Mouse (Mus musculus) midbrain, embryonic 13.5 days (tissue): ENCODE measurements around the gene 1110051M20Rik. TPM values are rescaled to one million over a fixed set of nuclear protein-coding genes. Genes with fewer than 3 reads are reported as not detected.

Source experiments
- ATAC-seq: fragments of 200-750 bp; cut with Nextera tagmentation; 2 replicates; pipeline ENCODE4 v1.8.0; 2017; ENCODE audit warnings: mild to moderate bottlenecking, moderate TSS enrichment, moderate library complexity
- H3K27ac ChIP-seq: fragments of 300-500 bp; sonication (generic); 2 replicates; pipeline ENCODE4 v1.5.1; 2015; ENCODE audit warnings: inconsistent platforms, mild to moderate bottlenecking, moderate library complexity
- H3K27me3 ChIP-seq: fragments of 300-500 bp; sonication (generic); 2 replicates; pipeline ENCODE4 v1.6.1; 2015; ENCODE audit warnings: mild to moderate bottlenecking, inconsistent platforms
- H3K36me3 ChIP-seq: fragments of 300-500 bp; sonication (generic); 2 replicates; pipeline ENCODE4 v1.6.1; 2015; ENCODE audit warnings: mild to moderate bottlenecking, inconsistent platforms
- H3K4me1 ChIP-seq: fragments of 300-500 bp; sonication (generic); replicated peaks from 2 replicates; pipeline ENCODE4 v1.6.1; 2015; ENCODE audit warnings: inconsistent platforms
- H3K4me2 ChIP-seq: fragments of 300-500 bp; sonication (generic); replicated peaks from 2 replicates; pipeline ENCODE4 v1.6.1; 2015; ENCODE audit warnings: moderate library complexity, mild to moderate bottlenecking, inconsistent platforms
- H3K4me3 ChIP-seq: fragments of 300-500 bp; sonication (generic); replicated peaks from 2 replicates; pipeline ENCODE4 v1.5.1; 2015; ENCODE audit warnings: mild to moderate bottlenecking, inconsistent platforms
- H3K9ac ChIP-seq: fragments of 300-500 bp; sonication (generic); replicated peaks from 2 replicates; pipeline ENCODE4 v1.6.1; 2015; ENCODE audit warnings: mild to moderate bottlenecking, inconsistent platforms
- H3K9me3 ChIP-seq: fragments of 300-500 bp; sonication (generic); 2 replicates; pipeline ENCODE4 v1.6.1; 2016; ENCODE audit warnings: mild to moderate bottlenecking, inconsistent platforms
- WGBS: fragments of 180-500 bp; shearing (Covaris S2); methylation state at CpG from one replicate; pipeline ENCODE4 v1.1.7; 2015; 5-methylcytosine and 5-hydroxymethylcytosine counted together
- polyA plus RNA-seq: library from polyadenylated mRNA; unstranded; fragments of >200 nt; fragmentation: Nextera tagmentation; extraction: Ambion mirVana; gene quantifications from 2 replicates; pipeline ENCODE4 v1.2.1, GENCODE M21; 2015

1110051M20Rik gene
- polyA plus RNA-seq, 1 experiment from 2014 or later: 147 TPM

- 52% methylated on average over 5 of the region's 5 CpGs for WGBS
- no peak overlapping the region for H3K4me3 ChIP-seq
- 0 out of 2 replicates have a peak overlapping the region, but pooled peaks have one; percentile 30 for H3K27ac ChIP-seq
- H3K36me3 ChIP-seq: 0 out of 2 replicates have a peak, but pooled peaks cover 3% of the 10 kb centered on the region
- H3K9ac ChIP-seq: no peak overlapping the region
- no peak overlapping the region for H3K4me2 ChIP-seq
- H3K9me3 ChIP-seq: no peaks in the 10 kb centered on the region
- no peaks in the 10 kb centered on the region for H3K27me3 ChIP-seq
- ATAC-seq: no peak
- H3K4me1 ChIP-seq: peaks cover 14% of the 10 kb centered on the region
Observed at GRCm38 (mm10) chr2:91437116-91437815, 7.2 kb downstream of the 1110051M20Rik start.

GRCm38 (mm10) chr2:91436713-91437112 is 7.8 kb downstream of the 1110051M20Rik start:
- Histone ChIP-seq H3K27ac (0 out of 2 replicates have a peak overlapping the region, but pooled peaks have one; percentile 30), H3K4me2 (no peak overlapping the region), H3K9me3 (no peaks in the 10 kb centered on the region), H3K4me1 (peaks cover 14% of the 10 kb centered on the region), H3K36me3 (0 out of 2 replicates have a peak, but pooled peaks cover 3% of the 10 kb centered on the region), H3K27me3 (no peaks in the 10 kb centered on the region), H3K9ac (no peak overlapping the region), H3K4me3 (no peak overlapping the region)
- ATAC-seq: no peak
- WGBS: 62% methylated on average over 8 of the region's 8 CpGs

GRCm38 (mm10) chr2:91430600-91430919 is 13.9 kb downstream of the 1110051M20Rik start:
- Histone ChIP-seq H3K4me1 (peaks cover 34% of the 10 kb centered on the region), H3K9ac (0 out of 2 replicates have a peak overlapping the region, but pooled peaks have one; percentile 2), H3K27ac (peak overlapping the region; percentile 78), H3K4me2 (peak overlapping the region; percentile 35), H3K36me3 (0 out of 2 replicates have a peak, but pooled peaks cover 5% of the 10 kb centered on the region), H3K27me3 (no peaks in the 10 kb centered on the region), H3K4me3 (0 out of 2 replicates have a peak overlapping the region, but pooled peaks have one; percentile 0), H3K9me3 (no peaks in the 10 kb centered on the region)
- ATAC-seq: peak; percentile 94
- 5% methylated on average over 6 of the region's 6 CpGs for WGBS

DNA sequence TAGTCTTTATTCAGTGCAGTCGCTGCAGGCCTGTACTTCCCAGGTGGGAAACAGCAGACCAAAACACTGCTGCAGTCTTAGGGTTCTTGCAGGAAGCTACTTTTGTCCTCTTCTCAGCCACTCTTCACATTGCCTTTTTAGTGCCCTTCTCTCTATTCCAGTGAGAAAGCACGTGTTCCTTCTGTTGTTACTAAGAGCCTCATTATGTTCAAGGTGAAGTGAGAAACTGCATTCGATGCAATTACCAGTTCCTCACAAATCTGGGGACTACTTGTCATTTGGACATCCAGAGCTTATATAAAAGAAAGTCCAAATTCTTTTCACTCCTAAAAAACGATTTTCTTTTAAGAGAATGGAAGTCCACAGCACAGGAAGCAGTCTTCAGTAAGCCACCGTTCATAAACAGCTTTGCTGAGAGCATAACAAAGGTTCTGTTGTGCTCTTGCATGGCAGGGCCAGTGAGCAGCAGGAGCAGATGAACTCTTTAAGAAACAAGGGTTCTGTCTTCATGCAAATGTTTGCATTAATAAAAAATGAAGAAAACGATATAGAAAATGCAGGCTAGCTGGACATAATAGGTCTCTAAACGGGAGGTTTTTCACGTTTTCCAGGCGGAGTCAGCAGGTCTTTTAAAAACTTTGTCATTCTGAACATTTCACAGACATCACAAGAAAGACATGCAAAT is 14.4 kb downstream of the 1110051M20Rik start:
- H3K9ac ChIP-seq: peak overlapping the region; percentile 2; the same call in 1 of the 2 replicates
- peak overlapping the region; percentile 35 for H3K4me2 ChIP-seq
- H3K9me3 ChIP-seq: no peaks in the 10 kb centered on the region
- no peaks in the 10 kb centered on the region for H3K27me3 ChIP-seq
- H3K4me1 ChIP-seq: peaks cover 34% of the 10 kb centered on the region
- 4% methylated on average over 9 of the region's 9 CpGs for WGBS
- H3K36me3 ChIP-seq: 0 out of 2 replicates have a peak, but pooled peaks cover 5% of the 10 kb centered on the region
- H3K4me3 ChIP-seq: 0 out of 2 replicates have a peak overlapping the region, but pooled peaks have one; percentile 0
- ATAC-seq: peak; percentile 90
- peak overlapping the region; percentile 78 for H3K27ac ChIP-seq

GRCm38 (mm10) chr2:91429146-91429545 is 15.4 kb downstream of the 1110051M20Rik start:
- no peaks in the 10 kb centered on the region for H3K27me3 ChIP-seq
- no peak overlapping the region for H3K4me2 ChIP-seq
- no peak for ATAC-seq
- no peaks in the 10 kb centered on the region for H3K9me3 ChIP-seq
- no peak overlapping the region for H3K4me3 ChIP-seq
- 70% methylated on average over 3 of the region's 3 CpGs for WGBS
- H3K36me3 ChIP-seq: 0 out of 2 replicates have a peak, but pooled peaks cover 2% of the 10 kb centered on the region
- H3K4me1 ChIP-seq: peaks cover 34% of the 10 kb centered on the region
- H3K9ac ChIP-seq: no peak overlapping the region
- peak overlapping the region; percentile 78 for H3K27ac ChIP-seq

DNA sequence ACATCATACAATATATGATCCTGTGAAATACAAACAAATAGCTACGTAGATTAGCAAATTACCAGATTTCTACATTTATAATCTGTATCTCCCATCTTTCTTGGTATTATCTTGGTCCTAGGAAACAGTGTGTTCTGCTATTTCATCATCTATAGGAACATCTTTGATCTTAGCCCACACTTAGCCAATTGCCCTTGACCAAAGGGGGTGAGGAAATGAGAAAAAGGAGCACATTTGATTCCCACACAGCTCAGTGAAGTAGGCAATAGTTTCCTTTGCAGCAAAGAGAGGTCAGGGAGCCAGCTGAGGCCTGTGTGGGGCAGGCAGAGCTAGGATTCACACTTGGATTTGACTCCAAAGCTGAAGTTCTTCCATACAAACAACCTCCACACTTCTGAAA is 18.2 kb downstream of the 1110051M20Rik start:
- peaks cover 32% of the 10 kb centered on the region for H3K4me1 ChIP-seq
- H3K36me3 ChIP-seq: peaks cover 10% of the 10 kb centered on the region
- ATAC-seq: no peak
- H3K4me3 ChIP-seq: no peak overlapping the region
- H3K27me3 ChIP-seq: no peaks in the 10 kb centered on the region
- no peak overlapping the region for H3K4me2 ChIP-seq
- 92% methylated on average over 1 of the region's 1 CpGs for WGBS
- H3K9me3 ChIP-seq: no peaks in the 10 kb centered on the region
- no peak overlapping the region for H3K9ac ChIP-seq
- no peak overlapping the region for H3K27ac ChIP-seq

GRCm38 (mm10) chr2:91424061-91424720 is 20.3 kb downstream of the 1110051M20Rik start:
- Histone ChIP-seq H3K4me2 (no peak overlapping the region), H3K4me1 (peaks cover 11% of the 10 kb centered on the region), H3K36me3 (peaks cover 26% of the 10 kb centered on the region), H3K9me3 (no peaks in the 10 kb centered on the region), H3K27me3 (no peaks in the 10 kb centered on the region), H3K4me3 (no peak overlapping the region), H3K9ac (no peak overlapping the region), H3K27ac (no peak overlapping the region)
- ATAC-seq: no peak
- WGBS: 84% methylated on average over 7 of the region's 7 CpGs

DNA sequence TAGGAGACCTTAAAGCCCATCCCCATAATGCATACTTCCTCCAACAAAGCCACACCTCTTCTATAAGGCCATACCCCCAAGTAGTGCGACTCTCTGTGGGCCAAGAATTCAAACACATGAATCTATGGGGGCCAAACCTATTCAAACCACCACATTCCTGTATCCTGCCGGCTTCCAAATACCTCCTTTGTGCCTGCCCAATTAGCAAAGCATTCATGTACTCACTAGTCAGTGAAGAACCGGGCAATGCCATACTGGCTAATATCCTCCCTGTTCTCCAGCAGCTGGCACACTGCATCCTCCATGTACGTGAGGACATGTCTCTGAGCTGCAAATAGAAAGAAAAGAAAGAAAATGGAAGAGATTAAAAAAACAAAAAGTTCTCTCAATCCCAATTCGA is 22.9 kb downstream of the 1110051M20Rik start:
- Histone ChIP-seq H3K9me3 (no peaks in the 10 kb centered on the region), H3K27ac (no peak overlapping the region), H3K9ac (no peak overlapping the region), H3K4me1 (peaks cover 6% of the 10 kb centered on the region), H3K27me3 (no peaks in the 10 kb centered on the region), H3K4me3 (no peak overlapping the region), H3K4me2 (no peak overlapping the region), H3K36me3 (peaks cover 26% of the 10 kb centered on the region)
- ATAC-seq: no peak
- 72% methylated on average over 5 of the region's 5 CpGs for WGBS

DNA sequence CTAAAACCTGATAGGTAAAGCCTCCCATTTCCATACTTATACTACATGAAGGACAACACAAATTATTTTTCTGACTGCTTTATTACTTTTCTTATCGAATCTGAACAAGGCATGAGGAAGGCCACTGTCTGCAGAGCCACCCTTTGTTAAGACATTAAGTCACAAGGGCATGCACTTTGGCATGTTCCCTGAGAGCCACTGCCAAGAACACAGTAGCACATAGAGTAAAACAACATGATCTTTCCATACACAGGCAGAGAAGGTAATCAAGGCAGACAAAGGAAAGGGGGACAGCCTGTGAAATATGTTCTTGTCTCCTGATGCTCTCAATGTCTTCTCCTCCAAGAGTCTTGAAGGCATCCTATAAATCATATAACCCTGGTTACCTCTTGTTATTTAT is 30.7 kb downstream of the 1110051M20Rik start:
- Histone ChIP-seq H3K9me3 (no peaks in the 10 kb centered on the region), H3K27ac (no peak overlapping the region), H3K4me2 (no peak overlapping the region), H3K9ac (no peak overlapping the region), H3K4me1 (peaks cover 11% of the 10 kb centered on the region), H3K4me3 (no peak overlapping the region), H3K36me3 (no peaks in the 10 kb centered on the region), H3K27me3 (no peaks in the 10 kb centered on the region)
- ATAC-seq: no peak
- 88% methylated on average over 1 of the region's 1 CpGs for WGBS

- no peak for ATAC-seq
- Histone ChIP-seq H3K27me3 (no peaks in the 10 kb centered on the region), H3K4me2 (no peak overlapping the region), H3K4me1 (peaks cover 11% of the 10 kb centered on the region), H3K27ac (no peak overlapping the region), H3K9me3 (no peaks in the 10 kb centered on the region), H3K9ac (no peak overlapping the region), H3K4me3 (no peak overlapping the region), H3K36me3 (no peaks in the 10 kb centered on the region)
- WGBS: 69% methylated on average over 5 of the region's 5 CpGs
Observed at GRCm38 (mm10) chr2:91412361-91412760, 32.1 kb downstream of the 1110051M20Rik start.

DNA sequence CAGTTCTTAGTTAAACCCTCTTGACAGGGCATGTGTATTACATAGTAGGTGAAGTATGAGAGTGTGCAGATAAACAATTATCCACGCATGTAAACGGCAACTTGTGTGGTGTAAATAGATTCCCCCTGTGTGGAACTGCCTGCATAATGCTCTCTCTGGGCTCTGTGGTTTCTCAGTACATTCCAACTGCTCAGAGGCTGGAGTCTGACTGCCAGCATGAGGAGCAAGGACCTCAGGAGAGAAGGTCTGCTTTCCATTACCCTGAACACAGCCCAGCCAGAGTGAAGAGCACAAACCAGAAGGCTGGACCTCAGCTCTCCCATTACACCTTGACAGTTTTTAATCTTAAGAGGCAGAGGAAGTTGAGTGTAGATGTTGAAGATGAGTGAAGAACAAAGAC is 33.0 kb downstream of the 1110051M20Rik start:
- Histone ChIP-seq H3K36me3 (no peaks in the 10 kb centered on the region), H3K27me3 (no peaks in the 10 kb centered on the region), H3K9me3 (no peaks in the 10 kb centered on the region), H3K4me1 (peaks cover 11% of the 10 kb centered on the region), H3K9ac (no peak overlapping the region), H3K4me3 (no peak overlapping the region), H3K27ac (no peak overlapping the region), H3K4me2 (no peak overlapping the region)
- ATAC-seq: no peak
- WGBS: 69% methylated on average over 2 of the region's 2 CpGs

GRCm38 (mm10) chr2:91408031-91408430 is 36.5 kb downstream of the 1110051M20Rik start:
- Histone ChIP-seq H3K4me2 (no peak overlapping the region), H3K27ac (no peak overlapping the region), H3K4me1 (peaks cover 11% of the 10 kb centered on the region), H3K4me3 (no peak overlapping the region), H3K9me3 (no peaks in the 10 kb centered on the region), H3K9ac (no peak overlapping the region), H3K27me3 (no peaks in the 10 kb centered on the region), H3K36me3 (no peaks in the 10 kb centered on the region)
- no peak for ATAC-seq
- WGBS: 90% methylated on average over 2 of the region's 2 CpGs
